Mouse (Mus musculus) CD4-positive, CD25-positive, alpha-beta regulatory T cell, adult 2 months (primary cell): ENCODE measurements around the gene Tpk1.

ENCODE experiments used
- DNase-seq: peaks from one replicate; pipeline ENCODE4 v3.0.0-alpha.2; 2012; ENCODE audit warnings: low read depth, low spot score

The Tpk1 gene

GRCm38 (mm10) chr6:43442191-43442590 is 223.9 kb downstream of the Tpk1 start:
- DNase-seq: no peak

GRCm38 (mm10) chr6:43435987-43436541 is 230.0 kb downstream of the Tpk1 start:
- no peak for DNase-seq

- DNase-seq: no peak
These were observed 231.7 kb downstream of the Tpk1 start for GRCm38 (mm10) chr6:43434365-43434764.

- DNase-seq: peak; percentile 23
These were observed 241.1 kb downstream of the Tpk1 start for GRCm38 (mm10) chr6:43424978-43425377.

- no peak for DNase-seq
These were observed 245.6 kb downstream of the Tpk1 start for GRCm38 (mm10) chr6:43420358-43420979.

GRCm38 (mm10) chr6:43408949-43409348 is 257.1 kb downstream of the Tpk1 start:
- no peak for DNase-seq

GRCm38 (mm10) chr6:43403076-43403475 is 263.0 kb downstream of the Tpk1 start:
- no peak for DNase-seq

- no peak for DNase-seq
These were observed 263.7 kb downstream of the Tpk1 start for GRCm38 (mm10) chr6:43402219-43402997.

GRCm38 (mm10) chr6:43396426-43396825 is 269.7 kb downstream of the Tpk1 start:
- DNase-seq: no peak

- peak; percentile 16 for DNase-seq
These were observed 270.5 kb downstream of the Tpk1 start for GRCm38 (mm10) chr6:43395538-43395937.

- DNase-seq: no peak
These were observed 274.7 kb downstream of the Tpk1 start for GRCm38 (mm10) chr6:43391358-43391757.

- no peak for DNase-seq
These were observed 278.8 kb downstream of the Tpk1 start for GRCm38 (mm10) chr6:43387273-43387672.

GRCm38 (mm10) chr6:43384841-43385240 is 281.2 kb downstream of the Tpk1 start:
- no peak for DNase-seq

GRCm38 (mm10) chr6:43384304-43384703 is 281.8 kb downstream of the Tpk1 start:
- DNase-seq: no peak

GRCm38 (mm10) chr6:43382750-43383149 is 283.3 kb downstream of the Tpk1 start:
- DNase-seq: peak; percentile 5

GRCm38 (mm10) chr6:43382284-43382683 is 283.8 kb downstream of the Tpk1 start:
- peak; percentile 34 for DNase-seq

GRCm38 (mm10) chr6:43373206-43373605 is 292.9 kb downstream of the Tpk1 start:
- DNase-seq: no peak

GRCm38 (mm10) chr6:43367434-43367945 is 298.6 kb downstream of the Tpk1 start:
- no peak for DNase-seq

GRCm38 (mm10) chr6:43366952-43367351 is 299.1 kb downstream of the Tpk1 start:
- DNase-seq: no peak

GRCm38 (mm10) chr6:43363917-43364316 is 302.2 kb downstream of the Tpk1 start:
- no peak for DNase-seq

GRCm38 (mm10) chr6:43363291-43363820 is 302.7 kb downstream of the Tpk1 start:
- DNase-seq: no peak

GRCm38 (mm10) chr6:43361248-43361647 is 304.8 kb downstream of the Tpk1 start:
- DNase-seq: no peak
